Mouse (Mus musculus) limb, embryonic 14.5 days (tissue): Measurements from ENCODE around the gene Rhox2h. TPM values are rescaled to one million over a fixed set of nuclear protein-coding genes. Genes with fewer than 3 reads are reported as not detected.

Source experiments
- polyA plus RNA-seq, 2 experiments: library from polyadenylated mRNA; depleted of rRNA in 1 of 2; stranded (reverse) in 1 of 2; unstranded in 1 of 2; fragments of >200 nt; fragmentation: Nextera tagmentation in 1 of 2; extraction: Ambion mirVana in 1 of 2; gene quantifications; 2 replicates each; pipeline versions ENCODE4 v1.2.1 to v1.2.3; 2012 to 2014

Gene Rhox2h
- polyA plus RNA-seq, 2 experiments = not detected

Other genes starting within 250 kb of the Rhox2h start
- 0.28 and 0.79 TPM in 2 replicates for gene Rhox4b, start 240.8 kb downstream of the Rhox2h start, polyA plus RNA-seq (2012; rRNA removed)
- 0.70 and 0.98 TPM in 2 replicates for gene Rhox4b, start 240.8 kb downstream of the Rhox2h start, polyA plus RNA-seq (2014; fragmentation: Nextera tagmentation; extraction: Ambion mirVana)
- gene Rhox2c, start 219.6 kb downstream of the Rhox2h start, polyA plus RNA-seq (2012; rRNA removed) = not detected in 2 replicates
- not detected in 2 replicates for gene Rhox2c, start 219.6 kb downstream of the Rhox2h start, polyA plus RNA-seq (2014; fragmentation: Nextera tagmentation; extraction: Ambion mirVana)
- not detected in 2 replicates for gene Rhox3c, start 214.7 kb downstream of the Rhox2h start, polyA plus RNA-seq (2012; rRNA removed)
- gene Rhox3c, start 214.7 kb downstream of the Rhox2h start, polyA plus RNA-seq (2014; fragmentation: Nextera tagmentation; extraction: Ambion mirVana) = not detected in 2 replicates
- gene Rhox4c, start 192.9 kb downstream of the Rhox2h start, polyA plus RNA-seq (2012; rRNA removed) = not detected in 2 replicates
- gene Rhox4c, start 192.9 kb downstream of the Rhox2h start, polyA plus RNA-seq (2014; fragmentation: Nextera tagmentation; extraction: Ambion mirVana) = not detected in 2 replicates
- not detected in 2 replicates for gene Rhox2d, start 179.8 kb downstream of the Rhox2h start, polyA plus RNA-seq (2012; rRNA removed)
- not detected in 2 replicates for gene Rhox2d, start 179.8 kb downstream of the Rhox2h start, polyA plus RNA-seq (2014; fragmentation: Nextera tagmentation; extraction: Ambion mirVana)
- not detected in 2 replicates for gene Rhox4d, start 158.9 kb downstream of the Rhox2h start, polyA plus RNA-seq (2012; rRNA removed)
- gene Rhox4d, start 158.9 kb downstream of the Rhox2h start, polyA plus RNA-seq (2014; fragmentation: Nextera tagmentation; extraction: Ambion mirVana) = 0.18 TPM in 1 of 2 replicates, not detected in the other
- not detected in 2 replicates for gene Rhox2e, start 142.8 kb downstream of the Rhox2h start, polyA plus RNA-seq (2012; rRNA removed)
- not detected in 2 replicates for gene Rhox2e, start 142.8 kb downstream of the Rhox2h start, polyA plus RNA-seq (2014; fragmentation: Nextera tagmentation; extraction: Ambion mirVana)
- gene Rhox3e, start 131.3 kb downstream of the Rhox2h start, polyA plus RNA-seq (2012; rRNA removed) = not detected in 2 replicates
- gene Rhox3e, start 131.3 kb downstream of the Rhox2h start, polyA plus RNA-seq (2014; fragmentation: Nextera tagmentation; extraction: Ambion mirVana) = not detected in 2 replicates
- not detected in 2 replicates for gene Rhox4e, start 115.9 kb downstream of the Rhox2h start, polyA plus RNA-seq (2012; rRNA removed)
- gene Rhox4e, start 115.9 kb downstream of the Rhox2h start, polyA plus RNA-seq (2014; fragmentation: Nextera tagmentation; extraction: Ambion mirVana) = 0.23 TPM in 1 of 2 replicates, not detected in the other
- not detected in 2 replicates for gene Rhox2f, start 101.9 kb downstream of the Rhox2h start, polyA plus RNA-seq (2012; rRNA removed)
- not detected in 2 replicates for gene Rhox2f, start 101.9 kb downstream of the Rhox2h start, polyA plus RNA-seq (2014; fragmentation: Nextera tagmentation; extraction: Ambion mirVana)
- gene Rhox3f, start 92.3 kb downstream of the Rhox2h start, polyA plus RNA-seq (2012; rRNA removed) = not detected in 2 replicates
- not detected in 2 replicates for gene Rhox3f, start 92.3 kb downstream of the Rhox2h start, polyA plus RNA-seq (2014; fragmentation: Nextera tagmentation; extraction: Ambion mirVana)
- gene Rhox4f, start 65.6 kb downstream of the Rhox2h start, polyA plus RNA-seq (2012; rRNA removed) = not detected in 2 replicates
- gene Rhox4f, start 65.6 kb downstream of the Rhox2h start, polyA plus RNA-seq (2014; fragmentation: Nextera tagmentation; extraction: Ambion mirVana) = not detected in 2 replicates
- gene Rhox3g, start 44.7 kb downstream of the Rhox2h start, polyA plus RNA-seq (2012; rRNA removed) = not detected in 2 replicates
- not detected in 2 replicates for gene Rhox3g, start 44.7 kb downstream of the Rhox2h start, polyA plus RNA-seq (2014; fragmentation: Nextera tagmentation; extraction: Ambion mirVana)
- not detected in 2 replicates for gene Rhox2g, start 29.8 kb downstream of the Rhox2h start, polyA plus RNA-seq (2012; rRNA removed)
- not detected in 2 replicates for gene Rhox2g, start 29.8 kb downstream of the Rhox2h start, polyA plus RNA-seq (2014; fragmentation: Nextera tagmentation; extraction: Ambion mirVana)
- gene Rhox4g, start 21.9 kb downstream of the Rhox2h start, polyA plus RNA-seq (2012; rRNA removed) = not detected in 2 replicates
- gene Rhox4g, start 21.9 kb downstream of the Rhox2h start, polyA plus RNA-seq (2014; fragmentation: Nextera tagmentation; extraction: Ambion mirVana) = not detected in 2 replicates
- gene Rhox3h, start 4.5 kb downstream of the Rhox2h start, polyA plus RNA-seq (2012; rRNA removed) = not detected in 2 replicates
- gene Rhox3h, start 4.5 kb downstream of the Rhox2h start, polyA plus RNA-seq (2014; fragmentation: Nextera tagmentation; extraction: Ambion mirVana) = not detected in 2 replicates
- 1.0 and 1.5 TPM in 2 replicates for gene Rhox5, start 131.6 kb upstream of the Rhox2h start, polyA plus RNA-seq (2012; rRNA removed)
- 1.2 TPM in 1 of 2 replicates, not detected in the other for gene Rhox5, start 131.6 kb upstream of the Rhox2h start, polyA plus RNA-seq (2014; fragmentation: Nextera tagmentation; extraction: Ambion mirVana)
- gene Rhox6, start 153.6 kb upstream of the Rhox2h start, polyA plus RNA-seq (2012; rRNA removed) = 0.40 and 0.65 TPM in 2 replicates
- 0.74 and 0.80 TPM in 2 replicates for gene Rhox6, start 153.6 kb upstream of the Rhox2h start, polyA plus RNA-seq (2014; fragmentation: Nextera tagmentation; extraction: Ambion mirVana)
- gene Rhox7a, start 158.4 kb upstream of the Rhox2h start, polyA plus RNA-seq (2012; rRNA removed) = not detected in 2 replicates
- gene Rhox7a, start 158.4 kb upstream of the Rhox2h start, polyA plus RNA-seq (2014; fragmentation: Nextera tagmentation; extraction: Ambion mirVana) = not detected in 2 replicates
- gene Rhox8, start 205.7 kb upstream of the Rhox2h start, polyA plus RNA-seq (2012; rRNA removed) = not detected in 2 replicates
- gene Rhox8, start 205.7 kb upstream of the Rhox2h start, polyA plus RNA-seq (2014; fragmentation: Nextera tagmentation; extraction: Ambion mirVana) = not detected in 2 replicates
- gene Rhox7b, start 224.0 kb upstream of the Rhox2h start, polyA plus RNA-seq (2012; rRNA removed) = not detected in 2 replicates
- gene Rhox7b, start 224.0 kb upstream of the Rhox2h start, polyA plus RNA-seq (2014; fragmentation: Nextera tagmentation; extraction: Ambion mirVana) = not detected in 2 replicates
- 0.32 and 0.35 TPM in 2 replicates for gene Rhox9, start 228.5 kb upstream of the Rhox2h start, polyA plus RNA-seq (2012; rRNA removed)
- gene Rhox9, start 228.5 kb upstream of the Rhox2h start, polyA plus RNA-seq (2014; fragmentation: Nextera tagmentation; extraction: Ambion mirVana) = not detected in 2 replicates